Mouse (Mus musculus): Measurements from ENCODE around the gene Ccdc40. TPM values are rescaled to one million over a fixed set of nuclear protein-coding genes. Genes with fewer than 3 reads are reported as not detected.
A peak's percentile ranks its signal among the peaks of the same experiment; 100 is the strongest.

The Ccdc40 gene
- polyA plus RNA-seq, 1 experiment from 2014 or later = 7.6 TPM

DNA sequence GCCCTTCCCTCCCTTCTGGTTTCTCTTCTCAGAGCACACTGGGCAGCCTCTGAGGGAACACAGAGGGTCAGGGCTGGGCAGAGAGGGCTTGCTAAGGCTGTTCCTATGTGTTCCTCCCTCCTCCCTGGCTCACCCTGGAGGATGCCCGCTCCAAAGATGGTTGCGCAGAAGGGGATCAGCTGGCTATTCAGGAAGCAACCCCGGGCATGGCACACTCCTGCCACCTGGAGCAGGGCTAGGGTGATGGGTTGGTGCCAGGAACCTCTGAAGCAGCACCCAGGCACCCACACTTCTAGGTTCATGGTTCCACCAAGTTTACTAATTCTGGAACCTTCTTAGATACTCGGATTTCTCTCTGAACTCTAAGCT, 29.2 kb upstream of the Ccdc40 start:
- H3K4me1 ChIP-seq (ENCODE audit: control insufficient read depth, insufficient read depth, low read length) = no peaks in the 10 kb centered on the region
- no peaks in the 10 kb centered on the region for H3K27me3 ChIP-seq (replicated peaks; ENCODE audit: control insufficient read depth, insufficient read depth, low read length)
- DNase-seq (ENCODE audit: low spot score) (no peak), ATAC-seq (ENCODE audit: low read depth) (no peak)
- H3K27ac ChIP-seq (replicated peaks; ENCODE audit: low read depth, low read length) = no peak overlapping the region
- H3K4me3 ChIP-seq (ENCODE audit: low read depth, low read length) = no peak overlapping the region
- H3K4me2 ChIP-seq (ENCODE audit: low read depth, low read length) = no peak overlapping the region
- 87% methylated on average over 4 of the region's 4 CpGs for WGBS
- no peaks in the 10 kb centered on the region for H3K36me3 ChIP-seq (ENCODE audit: control insufficient read depth, insufficient read depth, low read length)
- H3K9me3 ChIP-seq (ENCODE audit: control insufficient read depth, low read length) = no peaks in the 10 kb centered on the region
- no peak overlapping the region for H3K9ac ChIP-seq (ENCODE audit: low read depth, low read length)

DNA sequence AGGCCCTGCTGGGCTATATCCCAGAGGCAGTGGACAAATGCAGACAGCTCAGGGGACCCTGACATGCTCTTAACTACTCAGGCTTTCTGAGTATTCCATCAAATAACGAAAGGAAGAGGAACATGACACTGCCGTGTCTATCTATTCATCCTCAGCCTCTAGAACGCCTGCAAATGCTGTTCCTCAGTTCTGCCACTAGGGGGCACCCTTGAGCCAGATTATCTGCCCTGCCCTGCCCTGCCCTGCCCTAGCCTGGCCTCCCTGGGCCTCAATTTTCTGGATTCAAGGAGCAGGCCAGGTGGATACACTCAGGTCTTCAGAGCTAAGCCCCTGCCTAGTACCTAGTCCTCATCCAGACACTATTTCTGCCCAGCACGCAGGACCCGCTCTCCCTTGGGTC, 24.9 kb upstream of the Ccdc40 start:
- no peak overlapping the region for H3K4me2 ChIP-seq (ENCODE audit: low read depth, low read length)
- H3K9ac ChIP-seq (ENCODE audit: low read depth, low read length) = no peak overlapping the region
- no peak overlapping the region for H3K27ac ChIP-seq (replicated peaks; ENCODE audit: low read depth, low read length)
- no peaks in the 10 kb centered on the region for H3K9me3 ChIP-seq (ENCODE audit: control insufficient read depth, low read length)
- no peaks in the 10 kb centered on the region for H3K4me1 ChIP-seq (ENCODE audit: control insufficient read depth, insufficient read depth, low read length)
- WGBS = 44% methylated on average over 5 of the region's 5 CpGs
- DNase-seq (ENCODE audit: low spot score) (no peak), ATAC-seq (ENCODE audit: low read depth) (no peak)
- H3K27me3 ChIP-seq (replicated peaks; ENCODE audit: control insufficient read depth, insufficient read depth, low read length) = no peaks in the 10 kb centered on the region
- H3K4me3 ChIP-seq (ENCODE audit: low read depth, low read length) = no peak overlapping the region
- peaks cover 17% of the 10 kb centered on the region for H3K36me3 ChIP-seq (ENCODE audit: control insufficient read depth, insufficient read depth, low read length)

DNA sequence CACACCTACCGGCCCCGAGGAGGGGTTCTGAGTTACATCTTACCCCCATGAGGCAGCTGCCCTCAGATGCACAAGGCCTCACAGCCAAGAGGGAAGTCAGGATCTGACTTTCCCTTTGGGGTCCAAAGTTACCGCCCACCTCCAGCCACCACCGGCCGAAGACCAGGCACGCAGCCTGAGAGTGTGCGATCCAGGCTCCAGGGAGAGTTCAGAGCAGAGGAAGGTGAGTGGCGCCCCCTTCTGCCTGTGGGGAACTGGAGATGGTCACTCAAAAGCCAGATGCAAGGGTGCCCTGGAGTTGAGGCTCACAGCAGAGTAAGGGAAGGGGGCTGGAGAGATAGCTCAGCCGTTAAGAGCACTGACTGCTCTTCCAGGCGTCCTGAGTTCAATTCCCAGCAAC, 22.6 kb upstream of the Ccdc40 start:
- Histone ChIP-seq H3K27ac (replicated peaks; ENCODE audit: low read depth, low read length) (no peak overlapping the region), H3K36me3 (ENCODE audit: control insufficient read depth, insufficient read depth, low read length) (peaks cover 21% of the 10 kb centered on the region), H3K4me2 (ENCODE audit: low read depth, low read length) (no peak overlapping the region), H3K4me3 (ENCODE audit: low read depth, low read length) (no peak overlapping the region), H3K9ac (ENCODE audit: low read depth, low read length) (no peak overlapping the region), H3K9me3 (ENCODE audit: control insufficient read depth, low read length) (no peaks in the 10 kb centered on the region), H3K4me1 (ENCODE audit: control insufficient read depth, insufficient read depth, low read length) (peaks cover 20% of the 10 kb centered on the region), H3K27me3 (replicated peaks; ENCODE audit: control insufficient read depth, insufficient read depth, low read length) (no peaks in the 10 kb centered on the region)
- DNase-seq (ENCODE audit: low spot score) (no peak), ATAC-seq (ENCODE audit: low read depth) (no peak)
- whole genome bisulfite sequencing = 84% methylated on average over 10 of the region's 10 CpGs

DNA sequence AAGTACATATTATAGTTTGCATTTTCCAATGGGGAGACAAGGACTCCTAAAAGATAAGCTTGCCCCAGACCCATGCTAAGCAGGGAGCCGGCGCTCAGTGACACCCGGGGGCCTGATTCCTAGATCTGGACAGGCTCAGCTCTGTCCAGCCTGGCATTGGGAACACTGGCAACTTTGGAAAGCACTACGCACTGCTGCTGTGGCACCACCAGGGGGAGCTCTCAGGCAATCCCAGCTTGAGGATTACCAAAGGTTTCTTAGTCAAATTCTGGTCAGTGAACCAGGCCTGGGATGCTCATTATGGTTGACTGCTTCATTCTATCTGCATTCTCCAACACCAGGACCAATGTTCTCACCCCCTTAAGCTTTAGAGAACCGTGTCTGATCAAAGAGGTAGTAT, 21.8 kb upstream of the Ccdc40 start:
- H3K36me3 ChIP-seq (ENCODE audit: control insufficient read depth, insufficient read depth, low read length) = peaks cover 21% of the 10 kb centered on the region
- no peaks in the 10 kb centered on the region for H3K9me3 ChIP-seq (ENCODE audit: control insufficient read depth, low read length)
- H3K4me3 ChIP-seq (ENCODE audit: low read depth, low read length) = no peak overlapping the region
- WGBS = 57% methylated on average over 5 of the region's 5 CpGs
- ATAC-seq (ENCODE audit: low read depth) = no peak
- peaks cover 24% of the 10 kb centered on the region for H3K4me1 ChIP-seq (ENCODE audit: control insufficient read depth, insufficient read depth, low read length)
- DNase-seq (ENCODE audit: low spot score) = peak; percentile 56
- H3K27me3 ChIP-seq (replicated peaks; ENCODE audit: control insufficient read depth, insufficient read depth, low read length) = no peaks in the 10 kb centered on the region
- no peak overlapping the region for H3K4me2 ChIP-seq (ENCODE audit: low read depth, low read length)
- H3K27ac ChIP-seq (replicated peaks; ENCODE audit: low read depth, low read length) = no peak overlapping the region
- no peak overlapping the region for H3K9ac ChIP-seq (ENCODE audit: low read depth, low read length)

DNA sequence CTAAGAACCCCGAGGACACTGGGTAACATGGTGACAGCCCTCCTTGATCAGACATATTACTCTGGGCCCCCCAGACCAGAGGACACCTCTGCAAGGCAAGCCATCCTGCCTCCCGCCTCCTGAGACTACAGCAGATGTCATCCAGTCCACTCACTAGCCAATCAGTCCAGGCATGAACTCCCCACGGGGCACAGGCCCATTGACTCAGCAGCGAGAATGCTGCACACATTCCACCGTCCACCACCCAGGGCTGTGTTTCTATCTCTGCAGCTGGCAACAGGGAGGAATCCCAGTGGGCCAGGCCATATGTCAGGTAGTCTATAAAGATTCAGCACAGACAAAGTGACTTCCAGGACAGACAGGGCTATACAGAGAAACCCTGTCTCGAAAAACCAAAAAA, 20.4 kb upstream of the Ccdc40 start:
- no peak for ATAC-seq (ENCODE audit: low read depth)
- no peak overlapping the region for H3K9ac ChIP-seq (ENCODE audit: low read depth, low read length)
- peaks cover 21% of the 10 kb centered on the region for H3K36me3 ChIP-seq (ENCODE audit: control insufficient read depth, insufficient read depth, low read length)
- no peak overlapping the region for H3K27ac ChIP-seq (replicated peaks; ENCODE audit: low read depth, low read length)
- H3K9me3 ChIP-seq (ENCODE audit: control insufficient read depth, low read length) = no peaks in the 10 kb centered on the region
- H3K4me2 ChIP-seq (ENCODE audit: low read depth, low read length) = no peak overlapping the region
- peaks cover 28% of the 10 kb centered on the region for H3K4me1 ChIP-seq (ENCODE audit: control insufficient read depth, insufficient read depth, low read length)
- no peaks in the 10 kb centered on the region for H3K27me3 ChIP-seq (replicated peaks; ENCODE audit: control insufficient read depth, insufficient read depth, low read length)
- WGBS = 79% methylated on average over 6 of the region's 6 CpGs
- DNase-seq (ENCODE audit: low spot score) = no peak
- H3K4me3 ChIP-seq (ENCODE audit: low read depth, low read length) = no peak overlapping the region

DNA sequence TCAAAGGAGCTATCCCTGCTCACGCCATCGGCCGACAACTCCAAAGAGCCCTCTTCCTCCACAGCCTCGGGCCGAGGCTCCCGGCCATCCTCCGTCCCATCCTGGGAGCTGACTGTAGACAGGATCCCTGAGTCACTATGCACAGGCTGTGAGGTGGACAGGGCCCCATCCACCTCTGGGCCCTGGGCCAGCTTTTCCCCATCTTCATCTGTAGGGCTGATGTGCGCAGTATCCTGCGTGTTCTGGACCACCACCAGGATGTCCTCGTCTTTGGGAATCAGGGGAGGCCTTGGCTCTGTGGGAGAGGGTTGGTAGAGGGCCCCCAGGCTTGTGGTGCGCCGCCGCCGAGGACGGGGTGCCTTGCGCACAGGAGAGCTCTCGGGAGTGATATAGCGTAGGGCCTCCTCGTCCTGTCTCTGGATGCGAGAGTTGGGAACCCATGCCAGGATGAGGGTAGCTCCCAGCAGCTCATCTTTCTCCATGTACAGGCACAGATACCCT, 19.5 kb upstream of the Ccdc40 start:
- no peaks in the 10 kb centered on the region for H3K27me3 ChIP-seq (replicated peaks; ENCODE audit: control insufficient read depth, insufficient read depth, low read length)
- peaks cover 34% of the 10 kb centered on the region for H3K4me1 ChIP-seq (ENCODE audit: control insufficient read depth, insufficient read depth, low read length)
- ATAC-seq (ENCODE audit: low read depth) (no peak), DNase-seq (ENCODE audit: low spot score) (no peak)
- no peak overlapping the region for H3K4me2 ChIP-seq (ENCODE audit: low read depth, low read length)
- H3K9ac ChIP-seq (ENCODE audit: low read depth, low read length) = no peak overlapping the region
- H3K27ac ChIP-seq (replicated peaks; ENCODE audit: low read depth, low read length) = no peak overlapping the region
- no peak overlapping the region for H3K4me3 ChIP-seq (ENCODE audit: low read depth, low read length)
- peaks cover 21% of the 10 kb centered on the region for H3K36me3 ChIP-seq (ENCODE audit: control insufficient read depth, insufficient read depth, low read length)
- no peaks in the 10 kb centered on the region for H3K9me3 ChIP-seq (ENCODE audit: control insufficient read depth, low read length)
- 95% methylated on average over 20 of the region's 20 CpGs for WGBS

DNA sequence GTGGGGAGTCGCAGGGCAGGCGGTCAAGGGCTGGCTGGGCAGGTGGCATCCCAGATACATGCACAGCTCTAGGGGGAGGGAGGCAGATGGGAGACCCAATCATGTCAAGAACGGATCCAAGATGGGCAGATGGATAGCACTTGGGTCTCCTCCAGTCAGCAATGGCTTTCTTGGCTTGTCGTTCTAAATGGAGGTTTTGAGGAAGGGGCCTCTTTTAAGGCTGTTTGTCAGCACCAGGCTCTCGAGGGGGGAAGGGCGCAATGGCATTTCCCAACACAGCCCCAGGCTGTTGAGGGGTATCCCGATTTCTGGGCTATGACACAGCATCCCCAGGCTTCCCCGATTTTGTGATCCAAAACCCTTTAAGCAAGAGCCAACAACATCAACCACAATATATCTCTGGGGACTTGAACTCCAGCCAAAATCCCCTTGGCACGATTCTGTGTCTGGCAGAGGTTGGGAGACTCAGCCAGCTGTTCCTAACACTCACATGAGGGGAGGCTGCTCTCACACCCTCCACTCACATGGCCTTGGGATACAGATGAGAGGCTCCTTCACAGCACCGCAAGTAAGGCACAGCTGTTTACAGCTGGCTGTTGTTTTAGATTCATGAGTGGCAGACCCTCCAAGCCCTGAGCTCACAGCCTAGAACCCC, 18.9 kb upstream of the Ccdc40 start:
- H3K36me3 ChIP-seq (ENCODE audit: control insufficient read depth, insufficient read depth, low read length) = peaks cover 21% of the 10 kb centered on the region
- peaks cover 37% of the 10 kb centered on the region for H3K4me1 ChIP-seq (ENCODE audit: control insufficient read depth, insufficient read depth, low read length)
- ATAC-seq (ENCODE audit: low read depth) = peak; percentile 64
- no peak overlapping the region for H3K9ac ChIP-seq (ENCODE audit: low read depth, low read length)
- no peaks in the 10 kb centered on the region for H3K9me3 ChIP-seq (ENCODE audit: control insufficient read depth, low read length)
- peak; percentile 84 for DNase-seq (ENCODE audit: low spot score)
- 47% methylated on average over 10 of the region's 10 CpGs for WGBS
- H3K27me3 ChIP-seq (replicated peaks; ENCODE audit: control insufficient read depth, insufficient read depth, low read length) = no peaks in the 10 kb centered on the region
- peak overlapping the region; percentile 35 for H3K27ac ChIP-seq (replicated peaks; ENCODE audit: low read depth, low read length)
- no peak overlapping the region for H3K4me3 ChIP-seq (ENCODE audit: low read depth, low read length)
- no peak overlapping the region for H3K4me2 ChIP-seq (ENCODE audit: low read depth, low read length)

DNA sequence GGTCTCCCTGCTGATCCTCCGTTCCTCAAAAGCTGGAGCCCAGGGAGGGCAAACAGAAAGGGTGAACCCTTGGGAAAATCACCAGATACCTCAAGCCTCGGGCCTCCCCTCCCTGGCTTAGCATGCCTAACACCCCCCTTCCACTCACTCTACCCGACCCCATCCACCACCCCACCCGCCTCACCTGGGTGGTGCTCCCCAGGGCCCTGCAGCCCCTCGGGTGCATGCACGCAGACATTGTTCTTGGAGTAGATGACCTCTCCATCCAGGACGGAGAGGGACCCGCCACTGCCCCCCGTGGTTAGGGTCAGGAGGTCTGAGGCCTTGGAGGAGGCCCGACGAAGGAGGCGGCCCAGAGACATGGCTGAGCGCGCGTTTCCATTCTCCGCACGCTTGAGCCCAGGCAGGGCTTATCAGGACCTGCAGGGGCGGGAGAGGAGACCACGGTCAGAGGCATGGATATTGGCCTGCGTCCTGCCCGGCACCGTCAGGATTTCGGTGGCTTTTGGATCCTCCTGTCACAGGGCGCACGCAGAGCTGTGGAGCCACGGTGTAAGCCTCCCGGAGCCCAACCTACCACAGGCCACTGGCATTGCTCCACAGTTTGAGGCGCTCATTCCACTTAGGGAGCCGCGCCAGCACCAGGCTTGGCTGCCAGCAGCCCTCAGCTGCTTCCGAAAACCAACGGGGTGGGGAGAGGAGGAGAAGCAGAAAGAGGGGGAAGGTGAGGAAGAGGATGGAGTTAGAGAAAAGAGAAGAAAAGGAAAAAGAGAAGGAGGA, 17.9 kb upstream of the Ccdc40 start:
- Histone ChIP-seq H3K9ac (ENCODE audit: low read depth, low read length) (peak overlapping the region; percentile 17; the same call in 1 of the 2 replicates), H3K9me3 (ENCODE audit: control insufficient read depth, low read length) (no peaks in the 10 kb centered on the region), H3K27me3 (replicated peaks; ENCODE audit: control insufficient read depth, insufficient read depth, low read length) (no peaks in the 10 kb centered on the region), H3K4me2 (ENCODE audit: low read depth, low read length) (peak overlapping the region; percentile 30; the same call in 1 of the 2 replicates), H3K36me3 (ENCODE audit: control insufficient read depth, insufficient read depth, low read length) (peaks cover 18% of the 10 kb centered on the region), H3K4me1 (ENCODE audit: control insufficient read depth, insufficient read depth, low read length) (peaks cover 46% of the 10 kb centered on the region), H3K27ac (replicated peaks; ENCODE audit: low read depth, low read length) (peak overlapping the region; percentile 35), H3K4me3 (ENCODE audit: low read depth, low read length) (no peak overlapping the region)
- WGBS = 61% methylated on average over 30 of the region's 32 CpGs
- peak; percentile 80 for DNase-seq (ENCODE audit: low spot score)
- no peak for ATAC-seq (ENCODE audit: low read depth)
